Mouse (Mus musculus) midbrain, embryonic 16.5 days (tissue): ENCODE data around the gene Gm45062. TPM values are rescaled to one million over a fixed set of nuclear protein-coding genes. Genes with fewer than 3 reads are reported as not detected.
A peak's percentile ranks its signal among the peaks of the same experiment; 100 is the strongest.

ENCODE experiments used
- ATAC-seq: fragments of 200-750 bp; cut with Nextera tagmentation; 2 replicates; pipeline ENCODE4 v1.8.0; 2017; ENCODE audit warnings: moderate TSS enrichment
- H3K27ac ChIP-seq: fragments of 300-500 bp; sonication (generic); 2 replicates; pipeline ENCODE4 v1.5.1; 2014; ENCODE audit warnings: mild to moderate bottlenecking, low read length, mixed read lengths
- H3K27me3 ChIP-seq: fragments of 300-500 bp; sonication (generic); 2 replicates; pipeline ENCODE4 v1.6.1; 2014; ENCODE audit warnings: low read depth, low read length, mixed read lengths; ENCODE audit not compliant: control insufficient read depth, insufficient read depth
- H3K36me3 ChIP-seq: fragments of 300-500 bp; sonication (generic); 2 replicates; pipeline ENCODE4 v1.6.1; 2014; ENCODE audit warnings: mild to moderate bottlenecking, low read length, moderate library complexity, mixed read lengths; ENCODE audit not compliant: control insufficient read depth, insufficient read depth
- H3K4me1 ChIP-seq: fragments of 300-500 bp; sonication (generic); 2 replicates; pipeline ENCODE4 v1.6.1; 2014; ENCODE audit warnings: mild to moderate bottlenecking, low read length, mixed read lengths; ENCODE audit not compliant: control insufficient read depth, insufficient read depth
- H3K4me2 ChIP-seq: fragments of 300-500 bp; sonication (generic); 2 replicates; pipeline ENCODE4 v1.6.1; 2014; ENCODE audit warnings: mild to moderate bottlenecking, low read length, mixed read lengths
- H3K4me3 ChIP-seq: fragments of 300-500 bp; sonication (generic); 2 replicates; pipeline ENCODE4 v1.5.1; 2014; ENCODE audit warnings: low read depth, mild to moderate bottlenecking, low read length, moderate library complexity, mixed read lengths
- H3K9ac ChIP-seq: fragments of 300-500 bp; sonication (generic); 2 replicates; pipeline ENCODE4 v1.6.1; 2014; ENCODE audit warnings: low read depth, low read length, mixed read lengths
- H3K9me3 ChIP-seq: fragments of 300-500 bp; sonication (generic); replicated peaks from 2 replicates; pipeline ENCODE4 v1.6.1; 2014; ENCODE audit warnings: mild to moderate bottlenecking, low read length, mixed read lengths; ENCODE audit not compliant: control insufficient read depth, poor library complexity, severe bottlenecking
- WGBS: fragments of 180-500 bp; shearing (Covaris S2); extraction: QIAGEN DNeasy Blood & Tissue Kit; methylation state at CpG from one replicate; pipeline ENCODE4 v1.1.7; 2014; 5-methylcytosine and 5-hydroxymethylcytosine counted together
- polyA plus RNA-seq: library from polyadenylated mRNA; unstranded; fragments of >200 nt; fragmentation: Nextera tagmentation; extraction: Ambion mirVana; gene quantifications from 2 replicates; pipeline ENCODE4 v1.2.1, GENCODE M21; 2015

The Gm45062 gene
- polyA plus RNA-seq, 1 experiment from 2014 or later = 9.6 TPM

GRCm38 (mm10) chr6:8339453-8339852, 80.2 kb downstream of the Gm45062 start:
- Histone ChIP-seq H3K4me3 (no peak overlapping the region), H3K36me3 (no peaks in the 10 kb centered on the region), H3K9me3 (no peaks in the 10 kb centered on the region), H3K27me3 (no peaks in the 10 kb centered on the region), H3K4me1 (no peaks in the 10 kb centered on the region), H3K4me2 (no peak overlapping the region), H3K9ac (no peak overlapping the region), H3K27ac (no peak overlapping the region)
- ATAC-seq = no peak
- 90% methylated on average over 6 of the region's 6 CpGs for WGBS

GRCm38 (mm10) chr6:8343271-8343670, 84.0 kb downstream of the Gm45062 start:
- Histone ChIP-seq H3K4me1 (no peaks in the 10 kb centered on the region), H3K9me3 (no peaks in the 10 kb centered on the region), H3K27me3 (no peaks in the 10 kb centered on the region), H3K4me3 (no peak overlapping the region), H3K9ac (no peak overlapping the region), H3K27ac (no peak overlapping the region), H3K36me3 (no peaks in the 10 kb centered on the region), H3K4me2 (no peak overlapping the region)
- 95% methylated on average over 4 of the region's 4 CpGs for WGBS
- ATAC-seq = no peak

- WGBS = 75% methylated on average over 5 of the region's 5 CpGs
- Histone ChIP-seq H3K4me1 (no peaks in the 10 kb centered on the region), H3K27ac (no peak overlapping the region), H3K9me3 (no peaks in the 10 kb centered on the region), H3K27me3 (no peaks in the 10 kb centered on the region), H3K9ac (no peak overlapping the region), H3K4me3 (no peak overlapping the region), H3K36me3 (no peaks in the 10 kb centered on the region), H3K4me2 (no peak overlapping the region)
- no peak for ATAC-seq
Measured at GRCm38 (mm10) chr6:8345219-8345856, 86.1 kb downstream of the Gm45062 start.

GRCm38 (mm10) chr6:8347154-8347553, 87.9 kb downstream of the Gm45062 start:
- no peak overlapping the region for H3K4me3 ChIP-seq

GRCm38 (mm10) chr6:8348344-8348743, 89.1 kb downstream of the Gm45062 start:
- Histone ChIP-seq H3K9ac (no peak overlapping the region), H3K27ac (no peak overlapping the region), H3K9me3 (no peaks in the 10 kb centered on the region), H3K4me1 (peaks cover 9% of the 10 kb centered on the region), H3K27me3 (no peaks in the 10 kb centered on the region), H3K4me2 (no peak overlapping the region), H3K4me3 (no peak overlapping the region), H3K36me3 (no peaks in the 10 kb centered on the region)
- ATAC-seq = no peak
- WGBS = 88% methylated on average over 1 of the region's 1 CpGs

More at GRCm38 (mm10) chr6:8347154-8347553, 87.9 kb downstream of the Gm45062 start:
- Histone ChIP-seq H3K36me3 (no peaks in the 10 kb centered on the region), H3K9me3 (no peaks in the 10 kb centered on the region), H3K4me1 (no peaks in the 10 kb centered on the region; the same call in 1 of the 2 replicates), H3K4me2 (no peak overlapping the region), H3K9ac (no peak overlapping the region), H3K27ac (no peak overlapping the region), H3K27me3 (no peaks in the 10 kb centered on the region)
- ATAC-seq = no peak
- 89% methylated on average over 2 of the region's 2 CpGs for WGBS

- no peak for ATAC-seq
- WGBS = 90% methylated on average over 2 of the region's 2 CpGs
- H3K27me3 ChIP-seq = no peaks in the 10 kb centered on the region
- H3K36me3 ChIP-seq = no peaks in the 10 kb centered on the region
- H3K9ac ChIP-seq = no peak overlapping the region
- no peaks in the 10 kb centered on the region for H3K9me3 ChIP-seq
- no peak overlapping the region for H3K4me2 ChIP-seq
- peaks cover 14% of the 10 kb centered on the region for H3K4me1 ChIP-seq
- H3K4me3 ChIP-seq = no peak overlapping the region
- no peak overlapping the region for H3K27ac ChIP-seq
Measured at GRCm38 (mm10) chr6:8349060-8349670, 89.9 kb downstream of the Gm45062 start.

- Histone ChIP-seq H3K9me3 (no peaks in the 10 kb centered on the region), H3K36me3 (no peaks in the 10 kb centered on the region), H3K9ac (no peak overlapping the region), H3K4me3 (no peak overlapping the region), H3K4me1 (peaks cover 14% of the 10 kb centered on the region), H3K27me3 (no peaks in the 10 kb centered on the region), H3K4me2 (no peak overlapping the region), H3K27ac (no peak overlapping the region)
- 85% methylated on average over 2 of the region's 2 CpGs for WGBS
- ATAC-seq = no peak
Measured at GRCm38 (mm10) chr6:8351507-8351906, 92.3 kb downstream of the Gm45062 start.

- no peaks in the 10 kb centered on the region for H3K9me3 ChIP-seq
- WGBS = 13% methylated on average over 12 of the region's 12 CpGs
- no peak overlapping the region for H3K27ac ChIP-seq
- no peaks in the 10 kb centered on the region for H3K36me3 ChIP-seq
- H3K4me3 ChIP-seq = peak overlapping the region; percentile 6; the same call in 1 of the 2 replicates
- ATAC-seq = peak; percentile 59
- no peak overlapping the region for H3K9ac ChIP-seq
- peaks cover 14% of the 10 kb centered on the region for H3K4me1 ChIP-seq
- H3K27me3 ChIP-seq = no peaks in the 10 kb centered on the region
- peak overlapping the region; percentile 41 for H3K4me2 ChIP-seq
Measured at GRCm38 (mm10) chr6:8352533-8353168, 93.4 kb downstream of the Gm45062 start.

- Histone ChIP-seq H3K9ac (no peak overlapping the region), H3K4me2 (no peak overlapping the region), H3K27me3 (no peaks in the 10 kb centered on the region), H3K36me3 (no peaks in the 10 kb centered on the region), H3K4me1 (peaks cover 14% of the 10 kb centered on the region), H3K9me3 (no peaks in the 10 kb centered on the region), H3K4me3 (no peak overlapping the region), H3K27ac (no peak overlapping the region)
- 25% methylated on average over 4 of the region's 4 CpGs for WGBS
- peak; percentile 54; the same call in 1 of the 2 replicates for ATAC-seq
Measured at GRCm38 (mm10) chr6:8353461-8353860, 94.2 kb downstream of the Gm45062 start.
